Mouse (Mus musculus) spleen, adult 2 months (tissue): ENCODE measurements at regions not wholly inside any gene's neighbourhood (a gene's known extent, or its start where the extent isn't known, plus 50 kb on each side); places are given as distances from the start of the nearest gene placed in this dataset.

ENCODE experiments used
- CTCF ChIP-seq: fragments of 200-500 bp; IDR thresholded peaks from 2 replicates; pipeline ENCODE4 v1.5.1; 2011; ENCODE audit warnings: mild to moderate bottlenecking, inconsistent platforms; ENCODE audit not compliant: insufficient read depth, insufficient read length, insufficient replicate concordance; ENCODE audit errors: extremely low read depth
- POLR2A ChIP-seq: fragments of 200-500 bp; IDR thresholded peaks from 2 replicates; pipeline ENCODE4 v1.6.1; 2011; ENCODE audit warnings: low read depth, low read length, inconsistent platforms

GRCm38 (mm10) chr6:94776585-94776984 lies 76.6 kb upstream of the Lrig1 start:
- TF ChIP-seq CTCF: no peak
- TF ChIP-seq POLR2A: no peak
